Mouse (Mus musculus) limb, embryonic 13.5 days (tissue): ENCODE measurements around the gene Vmn1r21. TPM values are rescaled to one million over a fixed set of nuclear protein-coding genes. Genes with fewer than 3 reads are reported as not detected.
"Not testable (repeated sequence)": the region's sequence is repeated elsewhere in the genome, so short reads cannot be mapped to it uniquely, and the experiment has no call there.

Experiments used
- ATAC-seq: fragments of 200-750 bp; cut with Nextera tagmentation; 2 replicates; pipeline ENCODE4 v1.8.0; 2017; ENCODE audit warnings: low read depth, moderate number of reproducible peaks, moderate TSS enrichment; ENCODE audit not compliant: low FRiP score
- H3K27ac ChIP-seq: fragments of 300-500 bp; sonication (generic); 2 replicates; pipeline ENCODE4 v1.5.1; 2015; ENCODE audit warnings: inconsistent platforms, mild to moderate bottlenecking, moderate library complexity
- H3K27me3 ChIP-seq: fragments of 300-500 bp; sonication (generic); 2 replicates; pipeline ENCODE4 v1.6.1; 2015; ENCODE audit warnings: mild to moderate bottlenecking, inconsistent platforms
- H3K36me3 ChIP-seq: fragments of 300-500 bp; sonication (generic); 2 replicates; pipeline ENCODE4 v1.6.1; 2015; ENCODE audit warnings: inconsistent platforms, mild to moderate bottlenecking, moderate library complexity
- H3K4me1 ChIP-seq: fragments of 300-500 bp; sonication (generic); 2 replicates; pipeline ENCODE4 v1.6.1; 2015; ENCODE audit warnings: inconsistent platforms
- H3K4me2 ChIP-seq: fragments of 300-500 bp; sonication (generic); replicated peaks from 2 replicates; pipeline ENCODE4 v1.6.1; 2015; ENCODE audit warnings: inconsistent platforms, mild to moderate bottlenecking, moderate library complexity
- H3K4me3 ChIP-seq: fragments of 300-500 bp; sonication (generic); 2 replicates; pipeline ENCODE4 v1.5.1; 2015; ENCODE audit warnings: moderate library complexity, mild to moderate bottlenecking, inconsistent platforms
- H3K9ac ChIP-seq: fragments of 300-500 bp; sonication (generic); 2 replicates; pipeline ENCODE4 v1.6.1; 2015; ENCODE audit warnings: mild to moderate bottlenecking, inconsistent platforms
- H3K9me3 ChIP-seq: fragments of 300-500 bp; sonication (generic); 2 replicates; pipeline ENCODE4 v1.6.1; 2016; ENCODE audit warnings: inconsistent platforms
- WGBS: fragments of 180-500 bp; shearing (Covaris S2); methylation state at CpG from one replicate; pipeline ENCODE4 v1.1.7; 2015; 5-methylcytosine and 5-hydroxymethylcytosine counted together
- polyA plus RNA-seq: library from polyadenylated mRNA; unstranded; fragments of >200 nt; fragmentation: Nextera tagmentation; extraction: Ambion mirVana; gene quantifications from 2 replicates; pipeline ENCODE4 v1.2.1, GENCODE M21; 2015

Vmn1r21 gene
- polyA plus RNA-seq = not detected in 2 replicates

DNA sequence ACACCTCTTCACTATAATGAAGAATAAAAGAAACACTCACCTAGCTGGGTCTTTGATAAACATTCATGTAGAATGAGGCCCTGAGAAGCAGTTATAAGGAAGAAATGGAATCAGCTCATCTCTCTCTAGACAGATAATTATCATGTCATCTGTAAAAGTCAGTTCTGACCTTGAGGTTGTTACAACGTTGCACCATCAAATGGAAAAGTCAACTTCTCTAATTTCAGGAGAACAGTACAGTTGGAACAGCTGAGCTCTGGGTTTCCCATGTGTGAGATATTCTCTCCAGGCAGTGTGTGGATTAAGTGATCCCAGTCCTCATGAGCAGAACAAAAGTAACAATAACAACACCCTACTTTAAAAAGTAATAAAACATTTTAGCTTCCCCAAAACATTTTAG, at the start of gene Vmn1r21:
Gene Vmn1r21 (minus strand): TSS at position 58 of the 400 bp plus-strand sequence.
- H3K36me3 ChIP-seq = no peaks in the 10 kb centered on the region
- no peak within 1 kb of the TSS for H3K9ac ChIP-seq
- H3K27ac ChIP-seq = no peak within 1 kb of the TSS
- H3K4me2 ChIP-seq = no peak within 1 kb of the TSS
- H3K4me1 ChIP-seq = no peaks in the 10 kb centered on the region
- ATAC-seq = no peak
- H3K27me3 ChIP-seq = no peaks in the 10 kb centered on the region
- no peak within 1 kb of the TSS for H3K4me3 ChIP-seq
- H3K9me3 ChIP-seq = no peaks in the 10 kb centered on the region
- WGBS = 73% methylated on average over 1 of the region's 1 CpGs

DNA sequence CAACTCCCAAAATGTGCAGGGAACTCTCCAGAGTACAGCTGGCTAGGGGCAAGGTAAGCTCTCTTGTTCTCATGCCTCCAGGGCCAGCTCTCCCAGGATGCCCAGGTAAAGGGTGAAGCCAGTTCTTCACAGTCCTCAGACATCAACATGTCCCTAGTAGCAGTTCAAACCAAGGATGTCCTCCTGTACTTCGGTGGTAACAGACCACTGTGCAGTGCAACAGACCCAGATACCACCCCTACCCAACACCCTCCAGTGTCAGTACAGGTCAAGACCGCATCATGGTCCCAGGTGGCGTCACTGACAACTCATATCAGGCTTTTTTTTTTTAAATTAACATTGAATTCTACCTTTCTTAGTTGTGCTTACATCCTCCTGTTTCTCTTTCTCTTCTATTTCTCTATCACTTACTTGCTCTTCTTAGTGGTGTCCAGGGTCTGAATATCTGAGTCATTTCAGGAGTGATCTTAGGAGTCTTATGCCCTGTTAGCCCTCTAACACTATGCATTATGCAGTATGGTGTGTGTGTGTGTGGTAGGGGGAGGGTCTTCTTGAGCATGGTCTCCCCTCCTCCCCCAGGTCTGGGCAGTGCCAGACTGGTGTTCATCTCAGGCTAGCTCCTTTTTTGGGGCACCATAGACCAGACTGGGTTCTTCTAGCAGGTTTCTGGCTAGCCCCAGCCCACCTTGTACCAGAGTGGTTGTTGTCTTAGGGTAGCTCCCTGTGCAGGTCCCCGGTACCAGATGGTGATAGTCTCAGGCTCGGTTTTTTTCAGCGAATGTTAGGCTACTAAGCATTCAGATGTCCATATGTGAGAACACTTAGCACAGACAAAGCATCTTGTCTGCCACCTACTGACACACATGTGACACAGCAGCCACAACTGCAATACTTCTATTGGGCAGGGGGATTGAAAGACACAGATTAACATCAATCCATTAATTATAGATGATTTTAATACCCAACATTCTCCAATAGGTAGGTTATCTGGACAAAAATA, 9.2 kb upstream of the Vmn1r21 start:
- Histone ChIP-seq H3K36me3 (no peaks in the 10 kb centered on the region), H3K4me2 (peak overlapping the region; percentile 28; the same call in 1 of the 2 replicates), H3K27ac (no peak overlapping the region), H3K9ac (no peak overlapping the region), H3K4me1 (no peaks in the 10 kb centered on the region), H3K9me3 (no peaks in the 10 kb centered on the region), H3K27me3 (no peaks in the 10 kb centered on the region), H3K4me3 (no peak overlapping the region)
- peak; percentile 75 for ATAC-seq
- WGBS = 49% methylated on average over 6 of the region's 6 CpGs

DNA sequence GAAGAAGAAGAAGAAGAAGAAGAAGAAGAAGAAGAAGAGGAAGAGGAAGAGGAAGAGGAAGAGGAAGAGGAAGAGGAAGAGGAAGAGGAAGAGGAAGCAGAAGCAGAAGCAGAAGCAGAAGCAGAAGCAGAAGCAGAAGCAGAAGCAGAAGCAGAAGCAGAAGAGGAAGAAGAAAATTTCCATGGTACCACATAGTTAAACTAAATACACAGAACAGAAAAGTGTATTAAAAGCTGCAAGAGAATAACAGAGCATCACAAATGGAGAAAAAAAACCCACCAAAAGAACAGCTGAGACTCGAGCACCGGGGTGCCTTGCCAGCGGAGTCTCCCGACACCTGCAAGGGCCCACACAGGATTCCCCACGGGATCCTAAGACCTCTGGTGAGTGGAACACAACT, 1.0 kb upstream of the Vmn1r21 start:
- H3K4me1 ChIP-seq, H3K9me3 ChIP-seq, H3K27me3 ChIP-seq, H3K9ac ChIP-seq, H3K36me3 ChIP-seq, H3K27ac ChIP-seq, H3K4me3 ChIP-seq, ATAC-seq, H3K4me2 ChIP-seq: not testable (repeated sequence)
- 83% methylated on average over 5 of the region's 5 CpGs for WGBS

DNA sequence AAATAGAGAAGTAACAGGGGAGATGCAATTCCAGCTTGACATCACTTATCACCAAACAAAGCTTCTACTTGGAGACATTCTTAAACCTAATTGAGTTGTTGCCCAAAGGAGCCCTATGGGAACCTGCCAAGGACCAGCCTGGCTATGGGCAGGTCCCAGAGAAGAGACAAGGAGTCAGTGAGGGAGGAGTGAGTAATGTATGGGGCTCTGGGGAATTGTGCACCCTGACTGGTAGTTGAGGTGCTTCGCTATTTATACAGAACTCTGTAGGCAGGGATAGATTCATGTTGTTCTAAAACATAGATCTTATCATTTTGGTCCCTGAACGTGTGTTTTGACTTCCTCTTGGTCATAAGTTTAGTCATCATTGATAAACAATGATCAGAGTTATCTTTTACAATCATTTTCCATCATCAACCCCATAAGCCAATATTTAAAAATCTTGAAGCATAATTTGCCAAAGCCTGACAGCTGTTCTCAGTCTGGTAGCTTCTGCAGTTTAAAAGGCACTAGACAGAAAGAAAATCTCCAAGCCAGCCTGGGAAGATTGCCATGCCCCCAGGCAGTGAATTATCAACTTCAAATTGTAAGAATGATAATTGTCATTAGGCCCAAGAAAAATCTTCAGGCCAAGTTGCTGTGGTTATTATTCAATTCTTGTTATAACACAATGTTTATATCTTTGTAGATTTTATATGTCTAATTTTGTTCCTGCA, 10.3 kb downstream of the Vmn1r21 start:
- no peaks in the 10 kb centered on the region for H3K36me3 ChIP-seq
- 78% methylated on average over 2 of the region's 2 CpGs for WGBS
- H3K4me1 ChIP-seq = no peaks in the 10 kb centered on the region
- no peak overlapping the region for H3K9ac ChIP-seq
- H3K4me3 ChIP-seq = no peak overlapping the region
- H3K9me3 ChIP-seq = no peaks in the 10 kb centered on the region
- H3K27ac ChIP-seq = no peak overlapping the region
- no peak overlapping the region for H3K4me2 ChIP-seq
- ATAC-seq = no peak
- H3K27me3 ChIP-seq = no peaks in the 10 kb centered on the region

DNA sequence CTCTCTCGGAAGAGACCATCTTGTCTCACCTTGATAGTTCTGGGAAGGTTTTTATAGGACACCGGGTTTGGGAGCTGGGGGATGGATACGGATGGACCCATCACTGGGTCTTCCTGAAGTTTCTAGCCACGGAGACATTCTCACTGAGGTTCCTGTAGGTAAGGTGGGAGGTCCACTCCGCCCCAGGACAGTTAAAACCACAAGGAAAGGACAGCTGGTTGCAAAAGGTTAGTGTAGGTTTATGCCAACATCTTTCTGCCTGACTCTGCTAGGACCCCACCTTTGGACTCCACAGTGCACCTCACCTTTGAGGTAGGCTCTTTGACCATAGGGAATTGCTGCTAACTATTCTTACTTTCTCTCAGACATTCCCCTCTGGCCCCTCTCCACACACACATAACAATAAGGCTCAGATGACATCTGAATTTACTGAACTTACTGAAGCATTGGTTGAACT, 24.9 kb downstream of the Vmn1r21 start:
- no peaks in the 10 kb centered on the region for H3K27me3 ChIP-seq
- H3K36me3 ChIP-seq = no peaks in the 10 kb centered on the region; the same call in 1 of the 2 replicates
- peak overlapping the region; percentile 92 for H3K9ac ChIP-seq
- H3K27ac ChIP-seq = peak overlapping the region; percentile 89; the same call in 1 of the 2 replicates
- no peak; the same call in 1 of the 2 replicates for ATAC-seq
- H3K4me2 ChIP-seq = peak overlapping the region; percentile 71
- WGBS = 8% methylated on average over 5 of the region's 5 CpGs
- H3K9me3 ChIP-seq = no peaks in the 10 kb centered on the region
- H3K4me3 ChIP-seq = peak overlapping the region; percentile 75
- H3K4me1 ChIP-seq = peaks cover 17% of the 10 kb centered on the region; the same call in 1 of the 2 replicates

DNA sequence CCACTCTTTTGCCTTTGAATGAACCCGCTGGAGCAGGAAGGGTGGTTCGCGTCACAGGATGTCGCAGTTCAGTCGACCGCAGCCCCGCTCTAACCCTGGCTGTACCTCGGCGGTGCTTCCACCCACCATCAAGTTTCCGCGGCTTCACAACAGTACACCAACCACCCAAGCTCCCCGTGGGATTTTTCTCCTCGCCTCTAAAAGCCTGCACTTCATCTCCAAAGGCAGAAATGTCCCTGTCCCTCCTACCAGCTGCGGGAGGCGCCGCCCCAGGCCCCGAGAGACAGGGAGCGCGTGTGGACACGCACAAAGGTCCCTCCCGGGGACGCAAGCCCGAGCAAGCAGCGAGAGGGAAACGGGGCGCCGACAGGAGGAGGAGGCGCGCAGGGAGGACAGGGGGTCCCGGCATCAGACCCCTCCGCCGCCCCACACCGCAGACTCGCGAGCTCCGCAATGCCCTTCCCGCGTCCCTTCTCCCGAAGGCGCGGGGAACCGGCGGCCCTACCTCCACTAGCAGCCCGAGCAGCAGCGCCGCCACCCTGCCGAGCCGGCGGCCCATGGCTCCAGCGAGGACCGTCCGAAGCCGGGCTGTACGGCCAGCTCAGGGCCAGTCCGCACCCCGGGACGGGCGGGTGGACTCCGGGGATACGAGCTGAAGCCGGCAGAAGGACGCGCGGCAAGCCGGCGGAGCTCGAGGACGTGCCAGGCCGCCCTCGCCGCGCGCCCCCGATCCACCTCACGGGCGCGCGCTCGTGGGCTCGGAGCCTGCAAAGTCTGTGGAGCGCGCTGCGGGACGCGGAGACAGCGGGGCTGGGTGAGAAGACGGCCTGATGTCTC, 25.5 kb downstream of the Vmn1r21 start, which contains the start of gene Vopp1:
Gene Vopp1 (minus strand): TSS at position 738 of the 837 bp plus-strand sequence.
- Histone ChIP-seq H3K27ac (peak within 1 kb of the TSS; percentile 89), H3K36me3 (no peaks in the 10 kb centered on the region; the same call in 1 of the 2 replicates), H3K27me3 (no peaks in the 10 kb centered on the region), H3K4me3 (peak within 1 kb of the TSS; percentile 75), H3K4me2 (peak within 1 kb of the TSS; percentile 71), H3K4me1 (peaks cover 17% of the 10 kb centered on the region; the same call in 1 of the 2 replicates), H3K9ac (peak within 1 kb of the TSS; percentile 92), H3K9me3 (no peaks in the 10 kb centered on the region)
- ATAC-seq = peak; percentile 86
- under 1% methylated on average over 86 of the region's 87 CpGs for WGBS

DNA sequence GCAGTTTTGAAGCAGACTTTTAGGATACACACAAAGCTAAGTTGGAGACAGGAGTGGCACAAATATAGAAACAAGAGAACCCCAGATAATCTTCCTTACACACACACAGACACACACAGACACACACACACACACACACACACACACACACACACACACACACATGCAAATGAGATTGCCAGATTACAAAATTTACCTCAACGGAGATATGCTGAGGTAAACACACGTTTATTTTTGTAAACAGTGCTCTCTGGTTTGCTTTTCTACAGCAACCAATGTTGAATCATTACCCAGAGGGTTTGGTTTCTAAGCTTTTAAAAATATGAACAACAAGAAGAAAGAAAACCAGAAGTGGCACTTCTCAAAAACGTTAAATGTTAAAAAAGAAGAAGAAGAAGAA, 26.7 kb downstream of the Vmn1r21 start:
- H3K4me2 ChIP-seq = peak overlapping the region; percentile 71
- no peaks in the 10 kb centered on the region for H3K9me3 ChIP-seq
- H3K9ac ChIP-seq = no peak overlapping the region
- no peaks in the 10 kb centered on the region for H3K27me3 ChIP-seq
- H3K4me1 ChIP-seq = peaks cover 17% of the 10 kb centered on the region; the same call in 1 of the 2 replicates
- ATAC-seq = no peak
- H3K27ac ChIP-seq = no peak overlapping the region
- H3K36me3 ChIP-seq = no peaks in the 10 kb centered on the region; the same call in 1 of the 2 replicates
- WGBS = 45% methylated on average over 3 of the region's 3 CpGs
- H3K4me3 ChIP-seq = peak overlapping the region; percentile 26

DNA sequence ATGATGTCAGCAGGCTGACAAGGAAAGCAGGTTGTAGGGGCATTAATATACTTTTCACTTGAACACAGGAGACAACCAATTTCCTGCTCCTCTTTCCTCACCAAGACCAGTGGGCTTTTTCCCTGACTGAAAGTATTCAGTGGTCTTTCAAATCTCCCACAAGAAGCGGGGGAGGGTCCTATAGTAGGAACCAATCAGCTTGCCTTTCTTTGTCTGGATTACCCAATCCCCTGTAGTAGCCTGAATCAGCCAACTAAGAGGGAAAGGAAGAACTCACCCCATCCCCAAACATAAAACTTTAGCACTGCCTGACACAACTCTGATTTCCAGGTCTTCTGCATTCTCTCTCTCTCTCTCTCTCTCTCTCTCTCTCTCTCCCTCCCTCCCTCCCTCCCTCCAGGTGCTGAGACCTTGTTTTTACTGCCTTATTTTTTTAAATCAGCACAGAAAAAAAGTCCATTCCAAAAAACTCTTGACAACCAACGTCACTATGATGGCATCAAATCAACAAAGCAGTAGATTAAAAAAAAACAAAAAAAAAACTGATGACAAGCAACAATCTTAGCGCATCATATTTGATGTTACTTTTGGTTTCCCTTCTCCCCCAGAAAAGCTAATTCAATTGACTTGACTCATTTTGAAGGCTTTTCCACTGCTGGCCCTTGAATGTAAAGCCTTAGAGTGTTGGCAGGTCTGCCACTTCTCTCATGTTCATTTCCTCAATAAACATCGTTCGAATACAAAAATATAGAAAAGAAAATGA, 27.3 kb downstream of the Vmn1r21 start:
- Histone ChIP-seq H3K36me3 (no peaks in the 10 kb centered on the region; the same call in 1 of the 2 replicates), H3K9ac (no peak overlapping the region), H3K27me3 (no peaks in the 10 kb centered on the region), H3K27ac (no peak overlapping the region), H3K4me1 (peaks cover 17% of the 10 kb centered on the region; the same call in 1 of the 2 replicates), H3K4me2 (peak overlapping the region; percentile 71), H3K4me3 (peak overlapping the region; percentile 26), H3K9me3 (no peaks in the 10 kb centered on the region)
- ATAC-seq = peak; percentile 81
- 62% methylated on average over 5 of the region's 5 CpGs for WGBS

DNA sequence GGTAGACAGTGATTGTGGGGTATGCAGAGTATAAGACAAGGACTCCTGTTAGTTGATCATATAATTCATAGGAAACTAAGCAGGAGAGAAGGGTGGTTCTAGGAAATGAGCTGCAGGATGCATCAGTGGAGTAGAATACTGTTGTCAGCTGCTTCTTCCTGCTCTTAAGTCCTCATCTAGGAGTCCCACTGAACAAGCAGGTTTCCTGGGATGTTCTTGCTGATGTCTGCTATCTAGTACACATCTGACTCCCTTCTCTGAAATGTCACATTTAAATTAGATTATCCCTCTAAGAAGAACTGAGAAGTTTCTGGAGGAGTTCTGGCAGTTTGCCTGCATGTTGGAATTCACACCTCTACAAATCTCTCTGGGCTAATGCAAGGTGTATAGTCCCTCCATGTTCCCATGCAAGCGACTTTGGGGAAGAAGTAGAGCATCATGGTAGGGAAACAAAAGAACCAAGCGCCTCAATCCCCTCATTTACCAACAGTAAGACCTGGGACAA, 35.7 kb downstream of the Vmn1r21 start:
- 84% methylated on average over 2 of the region's 2 CpGs for WGBS
- Histone ChIP-seq H3K27me3 (no peaks in the 10 kb centered on the region), H3K4me2 (no peak overlapping the region), H3K4me1 (0 out of 2 replicates have a peak, but pooled peaks cover 4% of the 10 kb centered on the region), H3K27ac (no peak overlapping the region), H3K36me3 (peaks cover 3% of the 10 kb centered on the region; the same call in 1 of the 2 replicates), H3K9ac (no peak overlapping the region), H3K9me3 (0 out of 2 replicates have a peak, but pooled peaks cover under 1% of the 10 kb centered on the region), H3K4me3 (no peak overlapping the region)
- no peak for ATAC-seq
